Mouse (Mus musculus) adrenal gland, adult 8-10 months (tissue): ENCODE data around the gene Hes2. TPM values are rescaled to one million over a fixed set of nuclear protein-coding genes. Genes with fewer than 3 reads are reported as not detected.

ENCODE experiments used
- DNase-seq: peaks from one replicate; pipeline ENCODE4 v3.0.0; 2022
- total RNA-seq, 4 experiments: library from RNA; stranded (reverse); gene quantifications; 2 replicates each; pipeline ENCODE4 v1.2.4; 2022

The Hes2 gene
- total RNA-seq, 4 experiments from 2014 or later, result not detected

DNA sequence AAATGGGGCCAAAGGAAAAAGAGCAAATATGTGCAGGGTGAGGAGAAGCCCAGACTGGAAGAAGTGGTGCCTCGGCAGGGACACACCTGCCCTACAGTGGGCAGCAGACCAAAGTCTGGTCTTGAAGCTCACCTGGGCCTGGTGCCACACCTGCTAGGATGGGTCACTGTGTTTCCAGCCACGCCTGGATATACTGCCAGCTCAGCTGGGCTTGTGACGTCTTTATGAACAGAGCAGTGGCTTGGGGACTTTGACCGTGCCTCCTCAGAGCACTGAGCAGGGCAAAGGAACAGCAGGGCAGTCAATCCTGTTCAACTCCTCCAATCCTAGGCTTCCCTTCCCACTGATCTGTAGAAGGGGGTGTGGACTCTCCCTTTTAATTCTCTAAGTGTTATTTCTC is 2.1 kb downstream of the Hes2 start:
- no peak for DNase-seq

DNA sequence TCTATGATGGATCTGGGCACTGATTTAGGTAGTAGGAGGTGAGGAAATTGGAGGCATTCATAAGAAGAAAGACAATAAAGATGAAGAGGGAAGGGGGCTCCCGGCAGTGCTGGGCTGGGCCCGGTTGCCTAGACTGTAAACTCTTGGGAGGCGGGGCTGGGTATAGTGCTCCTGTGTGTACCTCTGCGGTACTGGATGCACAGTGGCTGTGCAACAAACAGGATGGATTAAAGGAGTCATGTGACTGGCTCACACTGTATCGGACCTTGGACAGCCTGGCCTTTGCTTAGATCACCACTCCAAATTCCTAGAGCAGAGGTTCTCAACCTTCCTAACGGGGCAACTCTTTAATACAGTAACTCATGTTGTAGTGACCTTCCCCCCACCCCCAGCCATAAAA is 2.9 kb downstream of the Hes2 start:
- DNase-seq, result no peak

DNA sequence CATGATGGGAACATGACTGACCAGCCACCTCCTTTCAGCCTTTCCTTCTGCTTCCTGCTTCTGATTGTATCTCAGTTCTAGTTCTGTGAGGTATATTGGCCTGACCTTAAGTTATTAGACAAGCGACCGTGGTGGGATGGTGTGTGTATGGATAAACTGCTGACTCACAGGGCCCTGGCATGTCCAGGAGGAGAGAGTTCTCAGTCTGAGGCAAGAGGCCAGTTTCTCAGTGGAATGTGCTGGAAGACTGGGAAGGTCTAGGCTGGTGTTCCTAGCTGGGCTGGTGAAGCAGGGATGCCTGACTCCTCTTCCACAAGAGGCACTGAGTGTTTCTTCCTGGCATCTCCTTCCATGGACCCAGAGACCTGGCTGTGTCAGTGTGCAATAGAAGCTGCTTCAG is 4.1 kb downstream of the Hes2 start:
- DNase-seq, result no peak

DNA sequence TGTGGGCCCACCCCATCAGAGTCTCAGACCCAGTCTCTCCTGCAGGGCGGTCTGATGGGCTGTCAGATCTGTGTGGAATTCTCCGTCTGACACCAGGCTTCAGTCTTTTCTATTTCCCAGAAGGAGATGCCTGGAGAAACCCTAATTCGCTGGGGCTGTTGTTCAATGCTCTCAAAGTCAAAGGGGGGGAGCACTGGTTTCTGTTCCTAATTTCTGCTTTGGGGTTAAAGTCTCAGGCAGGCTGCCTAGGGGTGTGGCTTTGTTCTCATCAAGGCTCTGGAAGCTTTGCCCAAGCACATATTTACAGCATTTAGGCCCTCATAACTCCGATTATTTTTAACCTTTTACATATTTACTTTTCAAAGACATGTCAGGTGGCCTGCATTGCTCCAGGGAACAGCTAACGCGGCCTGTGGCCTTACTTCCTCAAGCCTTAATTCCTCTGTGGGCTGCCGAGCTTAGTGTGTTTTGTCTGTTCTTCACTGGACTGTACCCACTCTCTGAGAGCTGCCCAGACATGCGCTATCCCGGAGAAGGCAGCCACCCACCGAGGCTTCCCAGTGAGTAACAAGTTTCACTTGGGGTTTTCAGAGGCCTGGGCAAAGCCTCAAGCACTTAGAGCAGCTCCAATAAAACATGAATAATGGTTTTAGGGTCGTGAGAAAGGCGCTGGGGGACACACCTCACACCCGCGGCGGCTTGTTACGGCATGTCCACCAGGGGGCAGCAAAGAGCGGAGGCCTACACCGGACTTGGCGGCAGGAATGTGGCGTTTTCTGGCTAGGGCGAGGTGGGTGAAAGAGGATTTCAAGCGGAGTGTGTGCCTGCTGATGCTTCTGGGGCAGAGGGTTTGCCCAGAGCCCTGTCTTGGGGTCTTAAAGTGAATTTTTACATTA is 6.6 kb downstream of the Hes2 start:
- no peak for DNase-seq

DNA sequence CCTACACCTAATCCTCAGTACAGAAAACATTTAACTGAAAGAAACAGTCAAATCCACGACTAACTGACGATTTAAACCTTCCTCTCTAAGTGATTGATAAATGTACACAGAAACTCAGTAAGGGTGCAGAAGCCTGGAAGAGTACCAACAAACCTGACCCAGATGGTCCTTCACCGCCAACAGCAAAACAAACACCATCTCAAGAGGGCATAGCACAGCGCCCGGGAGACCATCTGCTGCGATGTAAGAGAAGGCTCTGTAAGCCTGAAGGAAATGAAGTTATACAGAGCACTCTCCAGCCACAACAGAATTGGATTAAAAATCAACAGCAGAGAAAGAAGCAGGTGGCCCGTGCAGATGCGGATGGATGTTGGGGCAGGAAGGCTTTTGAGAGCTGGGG is 9.4 kb downstream of the Hes2 start:
- no peak for DNase-seq

DNA sequence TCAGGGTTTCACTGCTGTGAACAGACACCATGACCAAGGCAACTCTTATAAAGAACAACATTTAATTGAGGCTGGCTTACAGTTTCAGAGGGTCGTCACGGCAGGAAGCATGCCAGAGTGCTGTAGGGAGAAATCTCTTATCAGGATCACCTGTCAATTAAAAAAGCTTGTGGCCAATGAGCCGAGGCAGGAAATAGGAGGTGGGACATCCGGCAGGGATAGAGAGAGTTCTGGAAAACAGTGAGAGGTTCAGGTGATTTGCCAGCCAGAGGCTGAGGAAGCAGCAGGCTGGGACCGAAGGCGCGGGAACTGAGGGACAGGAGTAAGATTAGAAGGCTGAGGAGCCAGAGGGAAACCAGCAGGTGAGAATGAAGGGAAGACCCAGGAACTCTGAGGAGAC is 10.4 kb downstream of the Hes2 start:
- DNase-seq, result no peak

DNA sequence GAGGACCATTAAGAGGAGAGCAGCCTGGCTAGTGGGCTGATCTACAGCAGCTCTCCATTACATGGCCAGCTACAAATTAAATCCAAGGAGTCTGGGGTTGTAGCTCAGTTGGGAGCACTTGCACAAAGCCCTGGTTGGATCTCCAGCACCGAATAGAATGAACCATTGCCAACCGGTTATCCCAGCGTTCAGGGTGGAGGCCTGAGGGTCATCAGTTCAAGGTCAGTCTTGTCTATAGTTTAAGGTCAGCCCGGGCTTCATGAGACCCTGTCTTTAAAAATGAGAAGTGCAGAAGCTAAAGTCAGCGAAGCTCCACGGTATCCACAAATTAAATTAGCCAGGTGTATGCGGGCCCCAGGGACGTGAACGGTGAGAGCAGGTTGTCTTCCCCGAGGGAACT is 11.6 kb downstream of the Hes2 start:
- no peak for DNase-seq

DNA sequence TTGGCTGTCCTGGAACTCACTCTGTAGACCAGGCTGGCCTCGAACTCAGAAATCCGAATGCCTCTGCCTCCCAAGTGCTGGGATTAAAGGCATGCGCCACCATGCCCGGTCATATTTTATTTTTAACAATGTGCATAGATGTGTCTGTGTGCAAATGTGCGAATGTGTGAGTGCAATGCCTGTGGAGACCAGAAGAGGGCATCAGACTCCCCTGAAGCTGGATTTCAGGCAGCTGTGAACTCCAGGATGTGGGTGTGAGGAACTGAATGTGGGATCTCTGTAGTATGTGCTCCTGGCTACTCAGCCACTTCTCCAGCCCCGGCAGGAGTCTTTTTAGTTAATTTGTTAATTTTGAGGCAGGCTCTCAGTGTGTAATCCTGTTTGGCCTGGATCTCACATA is 12.9 kb downstream of the Hes2 start:
- DNase-seq, result no peak

DNA sequence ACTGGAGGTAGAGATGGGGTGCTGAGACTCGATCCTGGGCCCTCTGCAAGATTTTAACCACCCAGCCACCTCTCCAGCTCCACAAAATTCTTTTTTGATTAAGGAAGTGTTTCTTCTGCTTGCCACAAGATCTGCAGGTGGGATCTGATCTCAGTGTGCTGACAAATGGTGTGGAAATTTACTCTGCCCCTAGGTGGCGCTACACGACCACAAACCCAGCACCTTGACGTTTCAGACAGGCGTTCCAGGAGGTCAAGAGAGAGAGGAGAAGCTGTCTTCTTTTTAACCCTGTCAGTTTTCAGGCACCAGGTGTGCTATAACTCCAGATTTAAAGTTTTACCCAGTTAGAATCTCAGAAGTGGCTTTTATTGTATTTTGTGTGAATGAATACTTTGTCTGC is 14.4 kb downstream of the Hes2 start:
- peak; percentile 44 for DNase-seq

DNA sequence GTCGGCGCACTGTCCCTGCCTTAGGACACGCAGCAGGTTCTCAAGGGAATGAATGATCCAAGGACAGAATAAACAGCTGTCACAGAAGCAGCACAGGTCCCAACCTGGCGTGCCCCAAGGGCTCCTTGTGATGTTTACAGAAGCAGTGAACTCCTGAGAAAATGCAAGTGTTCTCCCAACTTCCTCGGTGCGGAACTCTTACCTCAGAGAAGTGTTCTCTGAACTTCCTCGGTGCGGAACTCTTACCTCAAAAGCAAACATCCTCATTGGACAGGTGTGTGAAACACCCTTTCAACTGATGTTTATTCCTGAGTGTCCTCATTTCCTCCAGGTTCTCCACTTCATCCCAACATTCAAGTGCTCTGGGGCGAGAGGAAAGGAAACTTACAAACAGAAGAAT is 15.3 kb downstream of the Hes2 start:
- no peak for DNase-seq

DNA sequence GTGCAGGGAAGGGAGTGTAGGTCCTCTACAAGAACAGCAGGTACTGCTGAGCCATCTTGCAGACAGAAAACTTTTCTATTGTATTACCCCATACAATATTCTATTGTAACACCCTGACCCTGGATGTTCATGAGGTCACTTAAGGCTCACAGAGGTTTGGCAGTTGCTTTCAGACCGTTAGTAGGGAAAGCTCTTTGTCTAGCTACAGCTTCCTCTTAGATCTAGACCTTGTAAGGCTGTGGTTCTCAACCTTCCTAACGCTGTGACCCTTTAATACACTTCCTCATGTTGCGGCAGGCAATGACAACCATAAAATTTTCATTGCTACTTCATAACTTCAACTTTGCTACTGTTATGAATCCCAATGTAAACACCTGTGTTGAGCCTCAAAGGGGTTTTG is 18.0 kb downstream of the Hes2 start:
- DNase-seq, result no peak

DNA sequence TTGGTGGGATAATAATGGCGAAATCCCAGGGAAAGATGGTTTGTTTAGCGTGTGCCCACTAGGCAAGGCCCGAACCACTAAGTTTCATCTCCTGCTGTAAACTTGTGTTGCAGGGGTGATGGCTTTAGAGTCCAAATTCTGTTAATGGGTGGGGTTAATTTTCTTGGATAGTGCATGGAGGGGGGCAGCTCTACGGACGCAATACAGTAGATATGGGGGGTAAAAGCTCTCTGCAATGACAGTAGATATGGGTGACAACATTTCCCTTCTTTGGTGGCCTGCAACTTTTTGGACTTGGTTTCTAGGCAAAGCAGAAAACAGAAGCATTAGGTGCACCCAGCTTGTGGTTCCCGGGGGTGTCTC is 18.5 kb downstream of the Hes2 start:
- no peak for DNase-seq

DNA sequence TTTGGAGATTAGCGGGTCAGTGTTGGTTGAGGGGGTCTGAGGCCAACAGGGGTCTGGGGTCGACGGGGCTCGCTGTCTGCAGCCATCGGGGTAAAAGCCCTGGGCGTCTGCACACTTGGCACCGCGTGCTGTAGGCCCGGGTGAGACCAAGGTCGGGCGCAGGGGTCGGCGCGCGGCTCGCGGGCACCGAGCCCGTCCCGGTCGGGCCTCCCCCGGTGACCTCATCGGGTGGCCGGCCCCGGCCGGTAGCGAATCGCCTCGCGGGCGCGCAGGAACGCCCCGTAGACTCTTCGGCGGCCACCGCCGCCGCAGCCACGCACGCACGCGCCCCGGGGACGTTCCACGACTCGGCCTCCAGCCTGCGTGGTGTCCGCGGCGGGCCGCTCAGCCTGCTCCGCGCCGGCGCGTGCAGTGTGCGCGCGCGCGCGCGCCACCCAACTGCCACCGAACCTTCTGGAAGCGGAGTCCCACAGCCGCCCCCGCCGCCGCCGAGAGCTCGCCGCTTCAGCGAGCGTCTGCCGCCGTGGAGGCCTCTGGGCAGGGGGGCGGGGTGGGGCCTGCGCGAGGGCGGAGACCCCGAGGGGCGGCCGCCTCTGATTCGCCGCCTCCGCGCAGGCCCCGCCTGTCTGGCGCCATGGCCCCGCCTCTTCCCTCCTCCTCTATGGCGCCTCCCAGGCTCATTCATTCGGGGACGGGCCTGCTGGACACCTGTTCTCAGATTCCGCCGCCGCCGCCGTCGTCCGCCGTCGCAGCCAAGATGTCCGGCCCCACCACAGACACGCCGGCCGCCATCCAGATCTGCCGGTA is 19.1 kb downstream of the Hes2 start, which contains the start of gene Acot7:
TSS of gene Acot7 (plus strand) at position 598 of the 807 bp plus-strand sequence.
- peak; percentile 86 for DNase-seq

DNA sequence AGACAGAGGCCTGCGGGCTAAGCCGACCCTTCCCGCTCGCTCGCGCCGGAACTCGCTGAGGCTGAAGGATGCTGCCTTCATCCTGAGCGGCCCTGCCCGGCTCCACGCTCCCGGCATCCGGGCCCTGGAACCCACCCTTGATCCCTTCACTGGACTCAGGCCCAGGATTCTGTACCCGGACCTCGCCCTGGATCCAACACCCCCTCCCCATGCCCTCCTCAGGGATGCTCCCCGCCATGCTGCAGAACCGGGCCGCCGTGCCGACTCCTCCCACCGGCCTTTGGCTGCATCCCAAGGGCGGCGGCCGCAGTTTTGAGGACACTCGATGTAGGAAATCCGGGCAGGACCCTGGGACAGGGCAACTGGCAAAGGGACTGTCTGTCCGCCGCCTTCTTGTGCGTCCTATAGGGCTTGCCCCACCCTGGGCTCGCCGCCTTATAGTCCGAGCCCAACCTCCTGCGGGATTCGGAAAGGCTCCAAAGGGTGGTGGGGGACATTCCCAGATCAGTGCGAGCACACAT is 19.7 kb downstream of the Hes2 start:
- DNase-seq, result peak; percentile 54

DNA sequence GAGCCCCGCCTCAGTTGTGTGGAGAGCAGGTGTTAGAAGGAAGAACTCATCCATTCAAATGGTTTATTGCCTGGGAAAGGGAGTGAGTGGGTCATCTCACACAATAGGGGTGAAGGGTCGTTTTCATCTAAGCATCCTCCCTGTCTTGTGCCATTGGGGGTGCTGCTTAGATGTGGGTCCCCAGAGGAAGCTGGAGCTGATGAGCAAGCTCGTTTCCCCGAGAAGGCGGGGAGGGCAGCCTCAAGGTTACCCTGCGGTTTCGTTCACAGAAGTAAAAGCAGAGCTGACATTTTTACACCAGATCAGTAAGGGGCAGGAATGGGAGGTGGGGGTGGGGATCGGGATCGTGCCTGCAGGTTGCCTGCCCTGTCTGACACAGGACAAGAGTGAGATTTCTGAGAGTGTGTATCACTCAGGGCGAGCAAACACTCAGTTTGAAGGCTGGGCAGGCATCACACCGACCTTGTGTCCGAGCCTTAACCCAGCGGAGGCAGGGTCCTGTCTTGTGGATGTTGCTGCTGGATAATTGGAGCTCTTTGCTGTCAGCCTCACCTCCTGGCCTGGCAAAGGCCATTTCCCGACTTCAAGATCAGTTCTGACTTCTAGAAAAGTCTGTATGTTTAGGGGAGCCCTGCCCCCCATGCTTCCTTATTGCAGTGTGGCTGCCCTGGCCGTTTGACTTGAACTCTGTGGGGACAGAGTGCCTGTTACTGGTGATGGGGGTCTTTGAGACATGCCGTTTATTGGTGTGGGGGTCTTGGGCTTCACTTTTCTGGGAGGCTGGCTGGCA is 20.4 kb downstream of the Hes2 start:
- peak; percentile 44 for DNase-seq

DNA sequence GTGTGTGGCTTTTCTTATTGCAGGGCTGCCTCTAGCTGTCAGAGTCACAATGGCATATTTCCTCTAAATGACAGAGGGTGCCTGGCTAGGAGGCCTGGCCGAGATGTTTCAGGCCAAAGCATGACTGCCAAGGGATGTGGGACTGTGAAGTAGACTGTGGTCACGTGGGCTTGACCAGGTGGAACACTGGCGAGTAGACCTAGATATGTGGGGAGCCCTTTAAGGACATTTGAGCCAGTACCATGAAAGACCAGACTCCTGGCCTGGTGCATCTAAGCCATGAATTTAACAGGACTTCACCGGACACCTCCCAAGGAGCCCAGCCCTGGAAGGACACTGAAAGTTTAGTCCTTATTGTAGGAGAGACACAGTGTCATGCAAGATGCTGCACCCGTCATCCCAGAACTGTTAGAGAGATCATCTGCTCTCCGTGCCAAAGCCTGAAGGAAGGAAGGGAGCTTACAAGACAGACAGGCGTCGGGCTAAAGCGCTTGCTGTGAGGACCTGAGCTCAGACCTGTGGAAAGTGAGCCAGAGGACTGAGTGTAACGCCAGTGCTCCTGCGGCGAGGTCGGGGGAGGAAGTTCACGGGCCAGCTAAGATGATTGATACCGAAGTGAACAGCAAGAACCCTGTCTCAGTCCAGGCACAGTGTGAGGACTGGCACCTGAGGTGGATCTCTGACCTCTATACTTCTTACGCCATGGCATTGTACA is 21.4 kb downstream of the Hes2 start:
- no peak for DNase-seq

DNA sequence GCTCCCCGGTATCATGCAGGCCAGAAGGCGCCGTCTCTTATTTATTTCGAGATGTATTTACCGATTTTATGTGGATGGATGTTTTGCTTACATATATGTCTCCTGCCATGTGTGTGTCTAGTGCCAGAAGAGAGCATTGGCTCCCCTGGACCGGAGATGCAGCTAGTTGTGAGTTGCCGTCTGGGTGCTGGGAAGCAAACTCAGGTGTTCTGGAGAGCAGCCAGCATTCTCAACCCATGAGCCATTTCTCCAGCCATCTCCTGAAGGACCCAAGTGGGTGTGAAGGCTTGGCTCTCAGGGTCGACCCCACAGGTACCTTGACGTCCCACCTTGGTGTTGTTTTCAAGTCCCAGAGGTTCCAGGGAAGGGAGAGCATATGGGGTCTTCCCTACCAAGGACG is 23.5 kb downstream of the Hes2 start:
- no peak for DNase-seq

DNA sequence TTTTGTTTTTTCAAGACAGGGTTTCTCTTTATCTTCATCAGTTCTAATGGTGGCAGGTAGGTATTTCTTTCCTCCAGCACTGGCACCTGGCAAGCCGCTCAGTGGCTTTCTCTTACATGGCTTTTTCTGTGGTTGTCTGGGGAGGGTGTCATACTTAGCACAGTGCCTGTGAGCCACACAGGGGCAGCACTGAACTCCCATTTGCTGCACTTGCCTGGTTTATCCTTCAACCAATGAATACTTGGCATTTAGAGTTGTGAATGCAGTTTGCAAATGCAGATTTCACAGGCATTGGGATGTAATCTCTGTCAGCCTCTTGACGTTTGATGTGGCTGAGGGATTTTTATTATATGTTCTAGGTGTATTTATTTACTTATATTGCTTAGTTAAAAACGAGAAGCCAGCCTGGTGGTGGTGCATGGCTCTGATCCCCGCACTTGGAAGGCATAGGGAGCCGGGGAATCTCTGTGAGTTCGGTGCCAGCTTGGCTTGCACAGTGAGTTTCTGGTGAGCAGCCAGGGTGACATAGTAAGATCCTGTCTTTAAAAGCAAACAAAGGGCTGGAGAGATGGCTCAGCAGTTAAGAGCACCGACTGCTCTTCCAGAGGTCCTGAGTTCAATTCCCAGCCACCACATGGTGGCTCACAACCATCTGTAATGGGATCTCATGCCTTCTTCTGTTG is 25.8 kb downstream of the Hes2 start:
- DNase-seq, result no peak

DNA sequence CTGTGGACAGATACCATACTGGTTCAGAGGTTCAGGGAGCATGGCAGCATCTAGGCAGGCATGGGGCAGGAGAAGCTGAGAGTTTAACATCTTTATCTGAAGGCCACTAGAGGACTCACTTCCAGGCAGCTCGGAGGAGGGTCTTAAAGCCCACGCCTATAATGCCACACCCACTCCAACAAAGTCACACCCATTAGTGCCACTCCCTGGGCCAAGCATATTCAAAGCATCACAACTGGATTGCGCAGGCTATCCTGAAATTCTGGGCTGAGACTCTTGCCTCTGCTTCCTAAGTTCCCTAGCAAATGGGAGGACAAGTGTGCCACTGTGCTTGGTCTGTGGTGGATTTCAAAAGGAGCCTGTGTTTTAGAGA is 26.5 kb downstream of the Hes2 start:
- DNase-seq, result no peak

DNA sequence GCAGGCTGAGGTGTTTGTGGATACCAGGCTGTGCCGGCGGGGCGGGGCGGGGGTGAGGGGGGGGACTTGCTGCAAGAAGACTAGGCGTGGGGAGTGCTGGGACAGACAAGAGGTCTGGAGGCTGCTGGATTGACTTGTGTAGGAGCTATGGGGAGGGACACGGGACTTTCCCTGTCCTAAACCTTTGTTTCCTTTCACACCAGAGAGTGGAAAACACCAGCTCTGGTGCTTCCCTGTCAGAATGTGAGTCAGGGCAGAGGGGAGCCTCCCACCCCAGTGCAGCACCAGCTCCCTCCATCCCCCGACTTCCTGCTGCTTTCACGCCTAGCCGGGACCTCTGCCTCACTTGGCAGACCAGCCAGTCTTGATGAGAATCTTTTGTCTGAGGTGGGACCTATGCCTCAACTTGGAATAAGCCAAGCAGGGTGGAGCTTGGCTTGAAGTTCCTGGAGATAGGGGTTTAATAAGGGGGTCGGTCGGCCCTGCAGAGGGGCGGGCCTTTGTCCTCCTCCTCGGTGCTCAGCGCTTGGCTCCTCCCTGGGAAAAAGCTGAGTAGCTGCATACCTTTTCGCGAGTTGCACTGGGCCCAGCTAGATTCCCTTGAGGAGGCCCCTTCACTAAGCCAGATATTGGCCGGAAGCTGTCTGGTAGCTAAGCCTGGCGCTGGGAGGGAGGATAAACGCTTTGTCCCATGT is 27.0 kb downstream of the Hes2 start:
- DNase-seq, result no peak
